Mouse (Mus musculus) left cerebral cortex, adult 2 months (tissue): ENCODE measurements around the gene Tmem30c. TPM values are rescaled to one million over a fixed set of nuclear protein-coding genes. Genes with fewer than 3 reads are reported as not detected.

Source experiments
- DNase-seq, 2 experiments: peaks; one replicate each; pipeline ENCODE4 v3.0.0; 2021 to 2022; ENCODE audit warnings: low spot score in 2 of 2, mixed read lengths in 1 of 2; ENCODE audit errors: extremely low spot score in 1 of 2
- H3K27ac ChIP-seq: fragments of 200-600 bp; 2 replicates; pipeline ENCODE4 v1.8.1; 2022
- H3K4me3 ChIP-seq: fragments of 200-600 bp; 2 replicates; pipeline ENCODE4 v1.8.1; 2022
- CTCF ChIP-seq: fragments of 200-600 bp; IDR thresholded peaks from 2 replicates; pipeline ENCODE4 v1.8.1; 2022; ENCODE audit warnings: antibody characterized with exemption, mild to moderate bottlenecking, moderate library complexity
- intact Hi-C: fragments of 180-260 bp; cut with DNase I; formaldehyde crosslinking; loops from one replicate; pipeline ENCODE4 v1.15.1; 2025
- total RNA-seq, 2 experiments: library from RNA; stranded (reverse); gene quantifications; 2 replicates each; pipeline ENCODE4 v1.2.3; 2021

Gene Tmem30c
- total RNA-seq, 2 experiments from 2014 or later, result 0.29 to 0.42 TPM

DNA sequence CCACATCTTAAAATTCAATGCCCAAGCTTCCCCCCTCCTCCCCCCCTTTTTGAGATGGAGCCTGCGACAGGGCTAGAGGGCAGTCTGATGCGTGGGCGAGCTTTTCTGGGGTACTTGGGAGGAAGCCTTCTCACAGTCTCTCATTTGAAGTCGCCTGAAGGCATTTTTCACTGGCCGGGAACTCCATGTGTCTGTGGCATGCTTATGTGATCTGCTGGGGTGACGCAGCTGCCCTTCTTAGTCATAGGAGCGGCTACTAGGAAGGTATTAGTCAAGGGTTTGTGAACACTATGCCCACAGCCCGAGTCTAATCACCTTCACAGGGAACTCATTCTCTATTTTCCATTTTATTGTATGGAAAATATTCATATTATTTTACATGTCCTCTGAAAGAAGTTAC is 11.2 kb downstream of the Tmem30c start:
- intact Hi-C loops, result no loop called here
- no peak overlapping the region for H3K27ac ChIP-seq
- H3K4me3 ChIP-seq, result no peak overlapping the region
- TF ChIP-seq CTCF, result no peak
- no peak for DNase-seq

DNA sequence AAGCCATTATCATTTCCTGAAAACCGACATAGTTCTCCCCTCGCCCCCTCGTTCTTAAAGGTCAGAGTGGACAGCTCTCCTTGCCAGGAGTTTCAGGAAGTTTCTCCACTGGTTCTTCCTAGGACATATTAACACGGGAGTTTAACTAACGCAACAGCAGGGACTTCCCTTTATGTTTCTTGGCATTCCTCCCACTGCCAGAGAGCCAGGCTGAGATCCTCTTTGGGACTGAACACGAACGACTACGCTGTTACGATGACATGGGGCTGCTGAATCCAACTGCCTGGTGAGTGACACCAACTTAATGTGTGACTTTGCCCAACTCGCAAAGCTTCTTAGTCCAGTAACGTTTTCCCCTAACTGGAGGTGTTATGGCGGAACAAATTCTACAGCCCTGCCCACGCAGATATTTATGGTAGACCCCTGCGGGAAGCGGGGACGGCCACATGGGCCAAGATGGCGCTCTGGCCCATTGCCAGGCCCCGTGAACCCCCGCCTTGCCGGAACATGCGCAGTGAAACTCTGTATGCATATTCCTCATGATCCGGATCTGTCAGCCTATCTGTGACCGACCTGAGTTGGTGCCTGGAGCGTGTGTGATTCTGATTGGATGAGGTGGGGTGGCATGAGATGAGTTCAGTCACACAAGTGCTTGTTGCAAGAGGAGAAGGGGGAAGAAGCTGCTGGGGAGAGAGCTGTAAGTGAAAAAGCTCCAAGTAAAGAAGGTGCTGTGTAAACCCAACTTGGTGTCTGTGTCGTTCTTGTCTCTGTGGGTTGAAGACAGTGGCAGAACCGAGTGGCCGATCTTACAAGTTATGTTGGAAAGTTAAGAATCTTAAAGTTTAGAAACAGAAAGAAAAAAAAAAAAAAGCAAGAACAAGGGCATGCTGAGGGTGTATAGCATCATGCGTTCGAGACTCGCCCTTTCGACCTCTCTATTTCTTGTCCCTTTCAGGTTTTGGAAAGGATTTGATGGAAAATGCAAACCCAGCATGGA is 12.1 kb downstream of the Tmem30c start:
- DNase-seq, result peak in 1 of 2 experiments; percentile 13
- no peak for TF ChIP-seq CTCF
- H3K4me3 ChIP-seq, result 0 out of 2 replicates have a peak overlapping the region, but pooled peaks have one; percentile 1
- intact Hi-C loops, result no loop called here
- H3K27ac ChIP-seq, result no peak overlapping the region

DNA sequence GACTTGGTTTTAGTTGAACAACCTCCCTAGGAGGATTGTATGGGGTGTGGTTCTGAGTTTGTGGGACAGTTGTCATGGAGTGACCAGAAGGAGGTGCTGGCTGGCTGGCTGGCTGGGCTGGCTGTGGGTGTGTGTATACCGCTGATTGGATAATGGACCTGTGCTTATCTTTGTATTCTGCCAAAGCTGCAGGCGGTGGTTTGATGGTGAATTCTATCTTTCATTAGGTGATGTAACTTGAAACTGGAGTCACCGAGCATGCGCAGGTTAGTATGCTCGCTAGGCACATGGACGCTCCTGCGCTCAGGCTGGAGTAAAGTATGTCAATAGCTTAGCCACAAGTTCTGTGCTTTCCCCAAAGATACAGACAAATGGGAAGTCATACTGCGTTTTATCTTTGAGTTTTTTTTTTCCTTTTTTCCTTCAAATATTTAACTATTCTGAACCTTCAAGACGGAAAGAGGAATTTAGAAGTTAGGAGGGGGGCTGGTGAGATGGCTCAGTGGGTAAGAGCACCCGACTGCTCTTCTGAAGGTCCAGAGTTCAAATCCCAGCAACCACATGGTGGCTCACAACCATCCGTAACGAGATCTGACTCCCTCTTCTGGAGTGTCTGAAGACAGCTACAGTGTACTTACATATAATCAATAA is 13.6 kb downstream of the Tmem30c start:
- TF ChIP-seq CTCF, result no peak
- DNase-seq, result no peak
- H3K4me3 ChIP-seq, result no peak overlapping the region
- no peak overlapping the region for H3K27ac ChIP-seq
- intact Hi-C loops, result no loop called here

DNA sequence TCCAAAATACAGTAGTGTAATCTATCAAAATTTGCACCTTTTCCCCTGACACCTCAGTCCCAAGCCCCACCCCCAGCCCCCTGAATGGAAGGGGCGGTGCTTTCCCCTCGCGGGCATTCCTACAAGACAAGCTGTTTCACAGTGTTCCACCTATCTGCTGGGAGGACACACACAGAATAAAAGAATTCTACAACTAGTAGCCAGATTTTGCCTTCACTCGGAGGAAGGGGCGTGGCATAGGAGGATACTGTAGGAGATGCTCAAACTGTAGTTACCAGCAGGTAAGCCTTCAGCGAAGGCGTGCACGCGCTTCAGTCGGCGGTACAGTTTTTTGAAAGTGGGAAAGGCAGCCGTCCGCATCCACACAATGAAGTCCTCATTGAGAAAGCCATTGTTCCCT is 22.9 kb downstream of the Tmem30c start:
- no peak for DNase-seq
- TF ChIP-seq CTCF, result no peak
- H3K27ac ChIP-seq, result no peak overlapping the region
- H3K4me3 ChIP-seq, result no peak overlapping the region
- intact Hi-C loops, result no loop called here

DNA sequence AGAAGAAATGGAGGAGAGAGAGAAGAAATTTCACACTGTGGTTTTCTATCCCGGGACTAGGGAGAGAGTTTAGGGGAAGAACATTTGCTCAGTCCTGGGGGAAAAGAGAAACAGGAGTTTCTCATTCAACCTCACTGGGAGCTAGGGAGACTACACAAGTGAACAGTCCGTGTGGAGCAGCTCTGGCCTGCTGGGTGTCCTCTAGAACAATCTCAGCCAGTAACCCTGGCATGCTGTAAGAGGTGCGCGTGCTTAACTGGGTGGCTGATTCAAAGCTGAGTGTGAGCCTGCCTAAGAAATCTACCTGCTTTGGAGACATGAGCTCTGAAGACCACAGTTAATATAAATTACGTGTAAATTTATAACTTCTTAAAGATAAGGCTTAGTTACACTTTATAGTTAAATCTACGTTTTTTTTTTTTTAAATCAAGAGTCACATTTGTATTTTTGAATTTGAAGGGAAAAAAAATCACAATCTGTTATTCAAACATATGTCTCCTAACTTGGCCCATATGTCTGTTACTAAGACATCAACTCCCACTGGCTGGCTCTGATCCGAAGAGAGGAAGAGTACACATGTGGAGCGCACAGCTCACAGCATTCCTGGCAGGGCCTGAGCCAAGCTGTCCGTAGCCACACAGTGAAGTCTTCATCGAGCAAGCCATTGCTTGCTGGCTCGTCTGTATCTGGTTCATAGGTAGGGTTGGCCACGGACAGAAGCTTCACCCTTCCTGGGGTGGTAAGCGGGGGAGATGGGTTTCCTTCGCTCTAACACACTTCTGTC is 24.4 kb downstream of the Tmem30c start:
- Histone ChIP-seq H3K27ac (no peak overlapping the region; the same call in 1 of the 2 replicates), H3K4me3 (no peak overlapping the region)
- intact Hi-C loops, result loop anchor here (1.0 kb wide), 2 partner anchors 37 to 122 kb away; no protein-coding TSS in a partner anchor
- no peak for TF ChIP-seq CTCF
- peak; percentile 45 to 57 for DNase-seq

DNA sequence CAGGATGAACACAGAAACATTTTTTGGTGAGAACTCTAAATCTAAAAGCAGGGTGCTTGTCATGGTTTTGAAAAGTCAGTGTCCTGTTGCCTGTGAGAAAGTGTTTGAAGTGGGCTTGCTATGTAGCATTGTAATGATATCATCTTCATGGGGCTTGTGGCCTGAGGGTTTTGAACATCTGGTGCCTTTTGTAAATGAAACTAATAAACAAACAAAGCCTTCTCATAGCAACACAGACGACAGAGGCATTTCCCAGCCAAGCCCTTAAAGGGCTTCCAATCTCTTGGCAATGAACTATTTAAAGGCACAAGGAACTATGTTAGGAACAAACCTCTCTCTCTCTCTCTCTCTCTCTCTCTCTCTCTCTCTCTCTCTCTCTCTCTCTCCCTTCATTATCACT is 25.6 kb downstream of the Tmem30c start:
- H3K4me3 ChIP-seq, result no peak overlapping the region
- DNase-seq, result no peak
- intact Hi-C loops, result no loop called here
- no peak overlapping the region for H3K27ac ChIP-seq
- TF ChIP-seq CTCF, result no peak

DNA sequence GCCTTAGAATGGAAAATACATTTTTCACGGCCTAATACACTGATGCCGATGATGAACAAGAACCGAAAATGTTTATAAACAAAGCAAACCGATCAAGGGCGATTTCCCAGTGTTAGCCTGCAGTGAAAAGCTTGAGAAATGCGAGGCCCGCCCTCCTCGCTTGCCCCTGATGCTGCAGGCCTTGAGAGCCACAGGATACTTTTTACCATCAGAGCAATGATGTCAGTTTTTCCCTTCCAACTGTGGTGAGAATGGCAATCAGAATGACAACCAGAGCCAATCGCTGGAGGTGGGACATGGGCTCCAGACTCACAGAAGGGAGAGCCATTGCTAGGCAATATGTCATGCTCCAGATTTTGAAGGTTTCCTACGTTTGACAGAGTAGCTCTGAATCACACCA is 32.5 kb downstream of the Tmem30c start:
- intact Hi-C loops, result no loop called here
- H3K4me3 ChIP-seq, result no peak overlapping the region
- TF ChIP-seq CTCF, result no peak
- H3K27ac ChIP-seq, result no peak overlapping the region
- no peak for DNase-seq

- Histone ChIP-seq H3K4me3 (no peak overlapping the region), H3K27ac (no peak overlapping the region)
- intact Hi-C loops, result no loop called here
- no peak for DNase-seq
- no peak for TF ChIP-seq CTCF
Observed at GRCm38 (mm10) chr16:57259356-57260083, 33.1 kb downstream of the Tmem30c start.

DNA sequence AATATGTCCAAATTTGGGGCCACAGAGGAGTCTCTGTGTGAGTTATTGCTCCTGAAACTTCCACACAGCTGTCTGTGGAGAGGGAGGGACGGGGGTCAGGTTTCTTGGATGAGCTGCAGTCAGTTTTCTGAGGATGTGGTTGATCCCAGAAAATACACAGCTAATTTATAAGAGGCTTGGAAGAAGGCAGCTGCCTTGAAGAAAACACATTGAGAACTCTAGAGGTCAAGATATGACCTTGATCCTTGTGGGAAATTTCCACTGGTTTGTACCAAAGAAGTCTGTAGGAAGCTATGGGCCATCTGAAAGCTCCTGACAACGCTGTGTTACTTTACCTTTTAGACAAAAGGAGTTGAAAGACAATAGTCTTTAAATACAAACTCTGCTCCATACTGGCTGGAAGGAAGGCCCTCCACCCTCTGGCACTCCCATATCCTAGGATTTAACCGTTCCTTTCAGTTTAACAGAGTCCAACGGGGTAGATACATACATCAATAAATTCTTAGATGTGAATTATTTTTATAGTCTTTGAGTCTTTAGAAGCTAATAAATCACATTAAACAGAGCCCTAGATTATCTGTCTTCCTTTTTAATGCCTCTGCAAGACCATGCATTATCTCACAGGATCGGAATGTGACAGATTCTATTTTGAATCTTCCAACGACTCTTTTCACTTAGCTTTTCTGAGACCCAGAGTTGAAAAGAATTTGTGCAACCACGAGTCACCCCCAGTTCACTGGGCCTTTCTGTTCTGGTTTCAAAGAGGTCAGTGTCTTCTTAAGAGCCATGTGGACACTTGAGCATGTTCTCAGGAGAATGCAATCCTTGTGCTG is 40.9 kb downstream of the Tmem30c start:
- no peak overlapping the region for H3K4me3 ChIP-seq
- no peak overlapping the region for H3K27ac ChIP-seq
- TF ChIP-seq CTCF, result no peak
- intact Hi-C loops, result no loop called here
- DNase-seq, result no peak

GRCm38 (mm10) chr16:57250991-57251390 is 41.7 kb downstream of the Tmem30c start:
- intact Hi-C loops, result no loop called here
- no peak for DNase-seq
- no peak for TF ChIP-seq CTCF
- Histone ChIP-seq H3K4me3 (no peak overlapping the region), H3K27ac (no peak overlapping the region)
